Mouse (Mus musculus): ENCODE measurements at regions not wholly inside any gene's neighbourhood (a gene's known extent, or its start where the extent isn't known, plus 50 kb on each side); places are given as distances from the start of the nearest gene placed in this dataset.

- H3K4me3 ChIP-seq (ENCODE audit: low read depth, low read length) = no peak overlapping the region
- ATAC-seq (ENCODE audit: low FRiP score) (no peak), DNase-seq (ENCODE audit: low spot score) (no peak)
- H3K4me2 ChIP-seq (ENCODE audit: low read depth, low read length, poor library complexity, severe bottlenecking) = no peak overlapping the region
- no peak overlapping the region for H3K9ac ChIP-seq (replicated peaks; ENCODE audit: low read length, poor library complexity, severe bottlenecking)
- H3K4me1 ChIP-seq (ENCODE audit: insufficient read depth, low read length) = no peaks in the 10 kb centered on the region
- 88% methylated on average over 4 of the region's 4 CpGs for WGBS
- no peak for TF ChIP-seq CTCF (IDR thresholded peaks at IDR 0.05)
- no peaks in the 10 kb centered on the region for H3K36me3 ChIP-seq (ENCODE audit: insufficient read depth, low read length)
- no peaks in the 10 kb centered on the region for H3K9me3 ChIP-seq (ENCODE audit: low read length)
- no peak overlapping the region for H3K27ac ChIP-seq (ENCODE audit: low read depth, low read length)
- H3K27me3 ChIP-seq (ENCODE audit: insufficient read depth, low read length) = no peaks in the 10 kb centered on the region
Measured at GRCm38 (mm10) chr15:5561783-5562182, 317.8 kb upstream of the Ptger4 start.

- no peak overlapping the region for H3K4me3 ChIP-seq (ENCODE audit: low read depth, low read length)
- H3K27me3 ChIP-seq (ENCODE audit: insufficient read depth, low read length) = no peaks in the 10 kb centered on the region
- no peak for TF ChIP-seq CTCF (IDR thresholded peaks at IDR 0.05)
- no peaks in the 10 kb centered on the region for H3K36me3 ChIP-seq (ENCODE audit: insufficient read depth, low read length)
- H3K27ac ChIP-seq (ENCODE audit: low read depth, low read length) = no peak overlapping the region
- no peak overlapping the region for H3K9ac ChIP-seq (replicated peaks; ENCODE audit: low read length, poor library complexity, severe bottlenecking)
- no peaks in the 10 kb centered on the region for H3K9me3 ChIP-seq (ENCODE audit: low read length)
- DNase-seq (ENCODE audit: low spot score) (no peak), ATAC-seq (ENCODE audit: low FRiP score) (no peak)
- H3K4me1 ChIP-seq (ENCODE audit: insufficient read depth, low read length) = no peaks in the 10 kb centered on the region
- H3K4me2 ChIP-seq (ENCODE audit: low read depth, low read length, poor library complexity, severe bottlenecking) = no peak overlapping the region
Measured at GRCm38 (mm10) chr15:5574366-5574765, 330.4 kb upstream of the Ptger4 start.

GRCm38 (mm10) chr15:5579559-5579958 lies 335.6 kb upstream of the Ptger4 start:
- Histone ChIP-seq H3K9ac (replicated peaks; ENCODE audit: low read length, poor library complexity, severe bottlenecking) (no peak overlapping the region), H3K4me2 (ENCODE audit: low read depth, low read length, poor library complexity, severe bottlenecking) (no peak overlapping the region), H3K4me1 (ENCODE audit: insufficient read depth, low read length) (no peaks in the 10 kb centered on the region), H3K4me3 (ENCODE audit: low read depth, low read length) (no peak overlapping the region), H3K9me3 (ENCODE audit: low read length) (no peaks in the 10 kb centered on the region), H3K27ac (ENCODE audit: low read depth, low read length) (no peak overlapping the region), H3K36me3 (ENCODE audit: insufficient read depth, low read length) (no peaks in the 10 kb centered on the region), H3K27me3 (ENCODE audit: insufficient read depth, low read length) (no peaks in the 10 kb centered on the region)
- no peak for ATAC-seq (ENCODE audit: low FRiP score)
- TF ChIP-seq CTCF (IDR thresholded peaks at IDR 0.05) = no peak
- no peak for DNase-seq (ENCODE audit: low spot score)
- WGBS = 88% methylated on average over 2 of the region's 2 CpGs

GRCm38 (mm10) chr15:5580416-5580815 lies 336.4 kb upstream of the Ptger4 start:
- no peaks in the 10 kb centered on the region for H3K27me3 ChIP-seq (ENCODE audit: insufficient read depth, low read length)
- no peak overlapping the region for H3K9ac ChIP-seq (replicated peaks; ENCODE audit: low read length, poor library complexity, severe bottlenecking)
- no peak for TF ChIP-seq CTCF (IDR thresholded peaks at IDR 0.05)
- WGBS = 97% methylated on average over 4 of the region's 4 CpGs
- no peak overlapping the region for H3K4me2 ChIP-seq (ENCODE audit: low read depth, low read length, poor library complexity, severe bottlenecking)
- no peaks in the 10 kb centered on the region for H3K36me3 ChIP-seq (ENCODE audit: insufficient read depth, low read length)
- ATAC-seq (ENCODE audit: low FRiP score) (no peak), DNase-seq (ENCODE audit: low spot score) (no peak)
- no peaks in the 10 kb centered on the region for H3K9me3 ChIP-seq (ENCODE audit: low read length)
- no peak overlapping the region for H3K4me3 ChIP-seq (ENCODE audit: low read depth, low read length)
- no peak overlapping the region for H3K27ac ChIP-seq (ENCODE audit: low read depth, low read length)
- H3K4me1 ChIP-seq (ENCODE audit: insufficient read depth, low read length) = no peaks in the 10 kb centered on the region

GRCm38 (mm10) chr15:5584381-5584780 lies 340.4 kb upstream of the Ptger4 start:
- H3K4me2 ChIP-seq (ENCODE audit: low read depth, low read length, poor library complexity, severe bottlenecking) = no peak overlapping the region
- H3K27me3 ChIP-seq (ENCODE audit: insufficient read depth, low read length) = no peaks in the 10 kb centered on the region
- no peaks in the 10 kb centered on the region for H3K4me1 ChIP-seq (ENCODE audit: insufficient read depth, low read length)
- TF ChIP-seq CTCF (IDR thresholded peaks at IDR 0.05) = no peak
- no peak overlapping the region for H3K27ac ChIP-seq (ENCODE audit: low read depth, low read length)
- no peak overlapping the region for H3K4me3 ChIP-seq (ENCODE audit: low read depth, low read length)
- DNase-seq (ENCODE audit: low spot score) (no peak), ATAC-seq (ENCODE audit: low FRiP score) (no peak)
- 86% methylated on average over 2 of the region's 2 CpGs for WGBS
- no peaks in the 10 kb centered on the region for H3K36me3 ChIP-seq (ENCODE audit: insufficient read depth, low read length)
- no peaks in the 10 kb centered on the region for H3K9me3 ChIP-seq (ENCODE audit: low read length)
- H3K9ac ChIP-seq (replicated peaks; ENCODE audit: low read length, poor library complexity, severe bottlenecking) = no peak overlapping the region

GRCm38 (mm10) chr15:5604732-5605266 lies 360.8 kb upstream of the Ptger4 start:
- 70% methylated on average over 4 of the region's 4 CpGs for WGBS
- no peak overlapping the region for H3K4me2 ChIP-seq (ENCODE audit: low read depth, low read length, poor library complexity, severe bottlenecking)
- H3K9ac ChIP-seq (replicated peaks; ENCODE audit: low read length, poor library complexity, severe bottlenecking) = no peak overlapping the region
- no peaks in the 10 kb centered on the region for H3K4me1 ChIP-seq (ENCODE audit: insufficient read depth, low read length)
- H3K4me3 ChIP-seq (ENCODE audit: low read depth, low read length) = no peak overlapping the region
- no peak for TF ChIP-seq CTCF (IDR thresholded peaks at IDR 0.05)
- H3K36me3 ChIP-seq (ENCODE audit: insufficient read depth, low read length) = no peaks in the 10 kb centered on the region
- no peaks in the 10 kb centered on the region for H3K27me3 ChIP-seq (ENCODE audit: insufficient read depth, low read length)
- no peak overlapping the region for H3K27ac ChIP-seq (ENCODE audit: low read depth, low read length)
- ATAC-seq (ENCODE audit: low FRiP score) (no peak), DNase-seq (ENCODE audit: low spot score) (no peak)
- H3K9me3 ChIP-seq (ENCODE audit: low read length) = no peaks in the 10 kb centered on the region

Data from midbrain, postnatal 0 days (tissue).